Mouse (Mus musculus): Measurements from ENCODE around the gene Prpf38b. TPM values are rescaled to one million over a fixed set of nuclear protein-coding genes. Genes with fewer than 3 reads are reported as not detected.
"Not testable (repeated sequence)": the region's sequence is repeated elsewhere in the genome, so short reads cannot be mapped to it uniquely, and the experiment has no call there.

The Prpf38b gene
- polyA plus RNA-seq, 1 experiment from 2014 or later: 54.4 TPM

- no peak overlapping the region for H3K9ac ChIP-seq
- H3K27me3 ChIP-seq: no peaks in the 10 kb centered on the region
- no peak overlapping the region for H3K4me3 ChIP-seq
- no peaks in the 10 kb centered on the region for H3K9me3 ChIP-seq
- no peak overlapping the region for H3K4me2 ChIP-seq
- no peak for ATAC-seq (ENCODE audit: low FRiP score, low read depth)
- H3K36me3 ChIP-seq: no peaks in the 10 kb centered on the region
- no peak overlapping the region for H3K27ac ChIP-seq (replicated peaks)
- peaks cover 6% of the 10 kb centered on the region; the same call in 1 of the 2 replicates for H3K4me1 ChIP-seq (replicated peaks)
- 62% methylated on average over 2 of the region's 2 CpGs for WGBS
These were observed 32.4 kb downstream of the Prpf38b start for GRCm38 (mm10) chr3:108879129-108879528.

GRCm38 (mm10) chr3:108870631-108871030, 40.9 kb downstream of the Prpf38b start:
- no peaks in the 10 kb centered on the region for H3K27me3 ChIP-seq
- H3K4me3 ChIP-seq: no peak overlapping the region
- WGBS: 85% methylated on average over 6 of the region's 6 CpGs
- H3K27ac ChIP-seq (replicated peaks): no peak overlapping the region
- no peaks in the 10 kb centered on the region for H3K36me3 ChIP-seq
- no peaks in the 10 kb centered on the region for H3K4me1 ChIP-seq (replicated peaks)
- H3K9me3 ChIP-seq: no peaks in the 10 kb centered on the region
- no peak overlapping the region for H3K9ac ChIP-seq
- H3K4me2 ChIP-seq: no peak overlapping the region
- ATAC-seq (ENCODE audit: low FRiP score, low read depth): no peak

- ATAC-seq (ENCODE audit: low FRiP score, low read depth): no peak
- H3K4me2 ChIP-seq: no peak overlapping the region
- 92% methylated on average over 3 of the region's 3 CpGs for WGBS
- no peaks in the 10 kb centered on the region for H3K4me1 ChIP-seq (replicated peaks)
- no peaks in the 10 kb centered on the region for H3K9me3 ChIP-seq
- H3K27me3 ChIP-seq: no peaks in the 10 kb centered on the region
- H3K36me3 ChIP-seq: no peaks in the 10 kb centered on the region
- no peak overlapping the region for H3K4me3 ChIP-seq
- no peak overlapping the region for H3K9ac ChIP-seq
- no peak overlapping the region for H3K27ac ChIP-seq (replicated peaks)
These were observed 44.1 kb downstream of the Prpf38b start for GRCm38 (mm10) chr3:108867449-108867848.

- Histone ChIP-seq H3K9ac (no peak overlapping the region), H3K36me3 (no peaks in the 10 kb centered on the region), H3K27ac (replicated peaks) (no peak overlapping the region), H3K27me3 (no peaks in the 10 kb centered on the region), H3K4me3 (no peak overlapping the region), H3K4me1 (replicated peaks) (no peaks in the 10 kb centered on the region), H3K4me2 (no peak overlapping the region), H3K9me3 (no peaks in the 10 kb centered on the region)
- no peak for ATAC-seq (ENCODE audit: low FRiP score, low read depth)
- WGBS: 89% methylated on average over 3 of the region's 3 CpGs
These were observed 45.9 kb downstream of the Prpf38b start for GRCm38 (mm10) chr3:108865676-108866075.

- no peak for ATAC-seq (ENCODE audit: low FRiP score, low read depth)
- no peaks in the 10 kb centered on the region for H3K36me3 ChIP-seq
- H3K27ac ChIP-seq (replicated peaks): no peak overlapping the region
- no peak overlapping the region for H3K9ac ChIP-seq
- H3K4me3 ChIP-seq: no peak overlapping the region
- no peaks in the 10 kb centered on the region for H3K4me1 ChIP-seq (replicated peaks)
- no peaks in the 10 kb centered on the region for H3K9me3 ChIP-seq
- 35% methylated on average over 3 of the region's 3 CpGs for WGBS
- no peak overlapping the region for H3K4me2 ChIP-seq
- H3K27me3 ChIP-seq: no peaks in the 10 kb centered on the region
These were observed 46.4 kb downstream of the Prpf38b start for GRCm38 (mm10) chr3:108865129-108865528.

GRCm38 (mm10) chr3:108863091-108863490, 48.4 kb downstream of the Prpf38b start:
- Histone ChIP-seq H3K9me3 (no peaks in the 10 kb centered on the region), H3K4me1 (replicated peaks) (peaks cover 6% of the 10 kb centered on the region; the same call in 1 of the 2 replicates), H3K9ac (no peak overlapping the region), H3K4me2 (no peak overlapping the region), H3K27me3 (no peaks in the 10 kb centered on the region), H3K36me3 (no peaks in the 10 kb centered on the region), H3K27ac (replicated peaks) (no peak overlapping the region), H3K4me3 (no peak overlapping the region)
- no peak for ATAC-seq (ENCODE audit: low FRiP score, low read depth)
- WGBS: 87% methylated on average over 10 of the region's 10 CpGs

- ATAC-seq (ENCODE audit: low FRiP score, low read depth); H3K4me3 ChIP-seq; H3K36me3 ChIP-seq; H3K9me3 ChIP-seq; H3K9ac ChIP-seq; H3K4me2 ChIP-seq; H3K27ac ChIP-seq (replicated peaks); H3K4me1 ChIP-seq (replicated peaks); H3K27me3 ChIP-seq: not testable (repeated sequence)
- WGBS: 83% methylated on average over 4 of the region's 4 CpGs
These were observed 49.2 kb downstream of the Prpf38b start for GRCm38 (mm10) chr3:108862282-108862681.

- H3K27ac ChIP-seq (replicated peaks): no peak overlapping the region
- H3K4me1 ChIP-seq (replicated peaks): peaks cover 16% of the 10 kb centered on the region
- no peak overlapping the region for H3K4me3 ChIP-seq
- H3K9ac ChIP-seq: no peak overlapping the region
- no peak overlapping the region for H3K4me2 ChIP-seq
- ATAC-seq (ENCODE audit: low FRiP score, low read depth): no peak
- H3K27me3 ChIP-seq: no peaks in the 10 kb centered on the region
- 75% methylated on average over 2 of the region's 2 CpGs for WGBS
- no peaks in the 10 kb centered on the region for H3K36me3 ChIP-seq
- H3K9me3 ChIP-seq: no peaks in the 10 kb centered on the region
These were observed 50.7 kb downstream of the Prpf38b start for GRCm38 (mm10) chr3:108860786-108861185.

GRCm38 (mm10) chr3:108858231-108858770, 53.2 kb downstream of the Prpf38b start:
- no peak overlapping the region; the same call in 1 of the 2 replicates for H3K27ac ChIP-seq (replicated peaks)
- H3K4me1 ChIP-seq (replicated peaks): peaks cover 24% of the 10 kb centered on the region
- no peak overlapping the region for H3K4me3 ChIP-seq
- no peaks in the 10 kb centered on the region for H3K9me3 ChIP-seq
- no peaks in the 10 kb centered on the region for H3K27me3 ChIP-seq
- H3K36me3 ChIP-seq: no peaks in the 10 kb centered on the region
- H3K4me2 ChIP-seq: 0 out of 2 replicates have a peak overlapping the region, but pooled peaks have one; percentile 13
- H3K9ac ChIP-seq: no peak overlapping the region
- peak; percentile 86 for ATAC-seq (ENCODE audit: low FRiP score, low read depth)
- 17% methylated on average over 7 of the region's 7 CpGs for WGBS

- Histone ChIP-seq H3K9ac (no peak overlapping the region), H3K36me3 (no peaks in the 10 kb centered on the region), H3K27me3 (no peaks in the 10 kb centered on the region), H3K4me1 (replicated peaks) (peaks cover 24% of the 10 kb centered on the region), H3K27ac (replicated peaks) (no peak overlapping the region; the same call in 1 of the 2 replicates), H3K4me2 (no peak overlapping the region), H3K4me3 (no peak overlapping the region), H3K9me3 (no peaks in the 10 kb centered on the region)
- ATAC-seq (ENCODE audit: low FRiP score, low read depth): no peak
- 93% methylated on average over 1 of the region's 1 CpGs for WGBS
These were observed 53.8 kb downstream of the Prpf38b start for GRCm38 (mm10) chr3:108857714-108858113.

GRCm38 (mm10) chr3:108857124-108857470, 54.4 kb downstream of the Prpf38b start:
- Histone ChIP-seq H3K27ac (replicated peaks) (no peak overlapping the region), H3K36me3 (no peaks in the 10 kb centered on the region), H3K4me2 (no peak overlapping the region), H3K9me3 (no peaks in the 10 kb centered on the region), H3K4me1 (replicated peaks) (peaks cover 30% of the 10 kb centered on the region), H3K9ac (no peak overlapping the region), H3K4me3 (no peak overlapping the region), H3K27me3 (no peaks in the 10 kb centered on the region)
- 31% methylated on average over 3 of the region's 3 CpGs for WGBS
- ATAC-seq (ENCODE audit: low FRiP score, low read depth): no peak

- 51% methylated on average over 8 of the region's 8 CpGs for WGBS
- no peak for ATAC-seq (ENCODE audit: low FRiP score, low read depth)
- no peak overlapping the region for H3K9ac ChIP-seq
- no peak overlapping the region for H3K4me2 ChIP-seq
- H3K27ac ChIP-seq (replicated peaks): no peak overlapping the region
- H3K27me3 ChIP-seq: no peaks in the 10 kb centered on the region
- H3K36me3 ChIP-seq: no peaks in the 10 kb centered on the region
- H3K4me3 ChIP-seq: no peak overlapping the region
- peaks cover 34% of the 10 kb centered on the region for H3K4me1 ChIP-seq (replicated peaks)
- no peaks in the 10 kb centered on the region for H3K9me3 ChIP-seq
These were observed 55.0 kb downstream of the Prpf38b start for GRCm38 (mm10) chr3:108856386-108857123.
